ENCODE assay signal across 17 mouse cellular contexts in the genomic region with DNA sequence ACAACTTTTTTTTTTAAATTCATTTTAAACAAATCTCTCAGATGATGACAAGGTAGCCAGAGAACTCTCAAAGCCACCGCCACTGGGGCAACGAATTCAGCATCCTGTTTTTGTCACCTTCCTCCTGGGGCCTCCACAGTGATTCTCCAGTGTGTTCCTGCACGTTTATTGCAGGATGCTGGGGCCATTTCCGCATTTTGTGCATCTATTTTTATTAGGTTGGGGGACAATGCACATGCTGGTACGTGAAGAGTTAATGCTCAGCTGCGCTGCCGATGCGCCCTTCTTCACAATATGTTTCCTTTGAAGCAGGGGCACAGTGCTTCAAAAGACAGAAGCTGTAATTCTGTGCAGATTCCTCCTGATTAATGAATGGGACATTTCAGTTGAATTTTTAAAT.
A peak's percentile ranks its signal among the peaks of the same experiment; 100 is the strongest.
DNase-seq lines count a peak whose midpoint lies in the region; ATAC-seq and TF ChIP-seq lines count a peak whose summit lies in the region.
"Had no signal": no experiment of that assay in that cellular context is flagged by ENCODE, and none has a peak within 500 bp of the region (broad histone marks: within the 10 kb centered on the region; RNA-seq: fewer than 3 reads in every experiment).

No protein-coding gene starts in this region.

- no peak for ATAC-seq in forebrain, postnatal 0 days
- ATAC-seq in hindbrain, embryonic 15.5 days (ENCODE audit: low FRiP score, low read depth) = no peak
- no peak for ATAC-seq in hindbrain, embryonic 11.5 days (ENCODE audit: low FRiP score)
- no peak for ATAC-seq in neural tube, embryonic 13.5 days (ENCODE audit: low read depth)
- no peak for ATAC-seq in neural tube, embryonic 15.5 days (ENCODE audit: low FRiP score)
- ATAC-seq: intestine, embryonic 15.5 days had no signal

- H3K4me2 ChIP-seq in forebrain, postnatal 0 days (ENCODE audit: low read depth) = no peak overlapping the region
- H3K4me2 ChIP-seq in hindbrain, embryonic 15.5 days = 0 out of 2 replicates have a peak overlapping the region, but pooled peaks have one; percentile 1
- no peak overlapping the region for H3K4me2 ChIP-seq in hindbrain, embryonic 11.5 days (replicated peaks; ENCODE audit: low read depth, low read length)
- peak overlapping the region; percentile 21; the same call in 1 of the 2 replicates for H3K4me2 ChIP-seq in neural tube, embryonic 13.5 days
- no peak overlapping the region; the same call in 1 of the 2 replicates for H3K4me2 ChIP-seq in neural tube, embryonic 15.5 days
- H3K4me2 ChIP-seq: embryonic facial prominence, embryonic 13.5 days; intestine, embryonic 15.5 days; liver, embryonic 11.5 days had no signal

- H3K27me3 ChIP-seq in forebrain, embryonic 10.5 days (ENCODE audit: poor library complexity, severe bottlenecking) = no peaks in the 10 kb centered on the region
- H3K27me3 ChIP-seq in forebrain, postnatal 0 days (ENCODE audit: insufficient read depth, low read length) = no peaks in the 10 kb centered on the region
- H3K27me3 ChIP-seq in hindbrain, embryonic 15.5 days = no peaks in the 10 kb centered on the region
- no peaks in the 10 kb centered on the region for H3K27me3 ChIP-seq in hindbrain, embryonic 11.5 days (ENCODE audit: control insufficient read depth, insufficient read depth, low read length)
- H3K27me3 ChIP-seq in neural tube, embryonic 13.5 days = no peaks in the 10 kb centered on the region
- H3K27me3 ChIP-seq in neural tube, embryonic 15.5 days (replicated peaks) = no peaks in the 10 kb centered on the region
- H3K27me3 ChIP-seq: intestine, embryonic 15.5 days had no signal

- no peak overlapping the region for H3K9ac ChIP-seq in forebrain, postnatal 0 days
- no peak overlapping the region for H3K9ac ChIP-seq in hindbrain, embryonic 15.5 days
- no peak overlapping the region for H3K9ac ChIP-seq in hindbrain, embryonic 11.5 days (ENCODE audit: low read depth, low read length)
- no peak overlapping the region for H3K9ac ChIP-seq in neural tube, embryonic 13.5 days
- H3K9ac ChIP-seq in neural tube, embryonic 15.5 days (replicated peaks) = no peak overlapping the region
- H3K9ac ChIP-seq: embryonic facial prominence, embryonic 13.5 days; intestine, embryonic 15.5 days had no signal

- H3K9me3 ChIP-seq in forebrain, embryonic 10.5 days = no peaks in the 10 kb centered on the region
- H3K9me3 ChIP-seq in forebrain, postnatal 0 days (ENCODE audit: low read length) = no peaks in the 10 kb centered on the region
- H3K9me3 ChIP-seq in hindbrain, embryonic 15.5 days = no peaks in the 10 kb centered on the region
- H3K9me3 ChIP-seq in hindbrain, embryonic 11.5 days (ENCODE audit: control insufficient read depth, low read length) = no peaks in the 10 kb centered on the region
- H3K9me3 ChIP-seq in neural tube, embryonic 13.5 days = no peaks in the 10 kb centered on the region
- H3K9me3 ChIP-seq in neural tube, embryonic 15.5 days (replicated peaks) = no peaks in the 10 kb centered on the region
- H3K9me3 ChIP-seq: embryonic facial prominence, embryonic 13.5 days; intestine, embryonic 15.5 days had no signal

- H3K36me3 ChIP-seq in forebrain, embryonic 10.5 days (replicated peaks) = no peaks in the 10 kb centered on the region
- no peaks in the 10 kb centered on the region for H3K36me3 ChIP-seq in forebrain, postnatal 0 days (ENCODE audit: insufficient read depth)
- no peaks in the 10 kb centered on the region for H3K36me3 ChIP-seq in hindbrain, embryonic 15.5 days
- no peaks in the 10 kb centered on the region for H3K36me3 ChIP-seq in hindbrain, embryonic 11.5 days (ENCODE audit: control insufficient read depth, insufficient read depth, low read length)
- no peaks in the 10 kb centered on the region for H3K36me3 ChIP-seq in neural tube, embryonic 13.5 days
- H3K36me3 ChIP-seq in neural tube, embryonic 15.5 days = no peaks in the 10 kb centered on the region
- H3K36me3 ChIP-seq: embryonic facial prominence, embryonic 13.5 days; intestine, embryonic 15.5 days had no signal

- 60% methylated on average over 8 of the region's 8 CpGs for WGBS in forebrain, embryonic 10.5 days
- WGBS in forebrain, postnatal 0 days = 34% methylated on average over 8 of the region's 8 CpGs
- WGBS in hindbrain, embryonic 15.5 days = 26% methylated on average over 8 of the region's 8 CpGs
- 47% methylated on average over 8 of the region's 8 CpGs for WGBS in hindbrain, embryonic 11.5 days
- WGBS in neural tube, embryonic 13.5 days = 10% methylated on average over 8 of the region's 8 CpGs
- 11% methylated on average over 8 of the region's 8 CpGs for WGBS in neural tube, embryonic 15.5 days

- peaks cover 20% of the 10 kb centered on the region for H3K4me1 ChIP-seq in forebrain, embryonic 10.5 days
- 0 out of 2 replicates have a peak, but pooled peaks cover 5% of the 10 kb centered on the region for H3K4me1 ChIP-seq in forebrain, postnatal 0 days (ENCODE audit: insufficient read depth)
- peaks cover 29% of the 10 kb centered on the region for H3K4me1 ChIP-seq in hindbrain, embryonic 15.5 days (replicated peaks)
- H3K4me1 ChIP-seq in hindbrain, embryonic 11.5 days (replicated peaks; ENCODE audit: control insufficient read depth, insufficient read depth, low read length) = no peaks in the 10 kb centered on the region
- peaks cover 38% of the 10 kb centered on the region for H3K4me1 ChIP-seq in neural tube, embryonic 13.5 days (replicated peaks)
- H3K4me1 ChIP-seq in neural tube, embryonic 15.5 days = peaks cover 29% of the 10 kb centered on the region
- H3K4me1 ChIP-seq: intestine, embryonic 15.5 days had no signal

- TF ChIP-seq CTCF in forebrain, postnatal 0 days (IDR thresholded peaks at IDR 0.05; ENCODE audit: low read depth) = no peak

- 0 out of 2 replicates have a peak overlapping the region, but pooled peaks have one; percentile 0 for H3K27ac ChIP-seq in forebrain, embryonic 10.5 days
- H3K27ac ChIP-seq in forebrain, postnatal 0 days (ENCODE audit: low read depth, low read length) = no peak overlapping the region
- peak overlapping the region; percentile 54 for H3K27ac ChIP-seq in hindbrain, embryonic 15.5 days (replicated peaks)
- H3K27ac ChIP-seq in hindbrain, embryonic 11.5 days (ENCODE audit: low read depth, low read length) = no peak overlapping the region
- H3K27ac ChIP-seq in neural tube, embryonic 13.5 days (replicated peaks) = peak overlapping the region; percentile 71
- H3K27ac ChIP-seq in neural tube, embryonic 15.5 days (replicated peaks) = no peak overlapping the region
- H3K27ac ChIP-seq: embryonic facial prominence, embryonic 13.5 days; intestine, embryonic 15.5 days had no signal

- DNase-seq in forebrain, embryonic 10.5 days (ENCODE audit: extremely low spot score, low spot score) = no peak
- DNase-seq in forebrain, postnatal 0 days = no peak
- no peak for DNase-seq in hindbrain, embryonic 11.5 days (ENCODE audit: low spot score)
- peak; percentile 19 to 24 for DNase-seq in thymus, postnatal 36 days
- DNase-seq in cerebellum, postnatal 25 days = no peak
- DNase-seq: adrenal gland, postnatal 14 days; cerebellum, postnatal 10 days; gastrocnemius, postnatal 36 days; kidney, postnatal 4 days; lung, postnatal 10 days; right cerebral cortex, postnatal 14 days had no signal

- no peak overlapping the region for H3K4me3 ChIP-seq in forebrain, embryonic 10.5 days
- no peak overlapping the region for H3K4me3 ChIP-seq in forebrain, postnatal 0 days (ENCODE audit: low read depth, low read length)
- no peak overlapping the region for H3K4me3 ChIP-seq in hindbrain, embryonic 15.5 days
- no peak overlapping the region for H3K4me3 ChIP-seq in hindbrain, embryonic 11.5 days (ENCODE audit: low read depth, low read length)
- no peak overlapping the region for H3K4me3 ChIP-seq in neural tube, embryonic 13.5 days
- no peak overlapping the region for H3K4me3 ChIP-seq in neural tube, embryonic 15.5 days (replicated peaks)
- H3K4me3 ChIP-seq: embryonic facial prominence, embryonic 13.5 days; intestine, embryonic 15.5 days had no signal

Comparison
In these comparisons a context has a peak if more than half of its experiments do, and no peak if none do; other contexts are left out.
1. H3K27ac ChIP-seq: peak in forebrain, embryonic 10.5 days (single experiment), hindbrain, embryonic 15.5 days (single experiment) and neural tube, embryonic 13.5 days (single experiment); none in forebrain, postnatal 0 days (single experiment), hindbrain, embryonic 11.5 days (single experiment) and neural tube, embryonic 15.5 days (single experiment).
2. H3K4me2 ChIP-seq: peak in hindbrain, embryonic 15.5 days (single experiment) and neural tube, embryonic 13.5 days (single experiment); none in forebrain, postnatal 0 days (single experiment), hindbrain, embryonic 11.5 days (single experiment) and neural tube, embryonic 15.5 days (single experiment).
3. DNase-seq: peak in thymus, postnatal 36 days (2 of 2); none in forebrain, embryonic 10.5 days (single experiment), forebrain, postnatal 0 days (single experiment), hindbrain, embryonic 11.5 days (single experiment) and cerebellum, postnatal 25 days (0 of 2).